In genomic region chr11:120663714-120664113, GRCm38 (mm10) we compare ENCODE assay signal across 20 mouse cellular contexts. TPM values are rescaled to one million over a fixed set of nuclear protein-coding genes. Genes with fewer than 3 reads are reported as not detected.
DNase-seq lines count a peak whose midpoint lies in the region; TF ChIP-seq lines count a peak whose summit lies in the region.
"Had no signal": no experiment of that assay in that cellular context is flagged by ENCODE, and none has a peak within 500 bp of the region (broad histone marks: within the 10 kb centered on the region; RNA-seq: fewer than 3 reads in every experiment).

No protein-coding gene starts in this region.

- TF ChIP-seq CTCF in E14TG2a.4 (conservative IDR thresholded peaks at IDR 0.05; ENCODE audit: low read length): no peak

- H3K27me3 ChIP-seq in E14TG2a.4 (ENCODE audit: insufficient read depth, low read length): peaks cover 12% of the 10 kb centered on the region

- H3K36me3 ChIP-seq in E14TG2a.4 (ENCODE audit: insufficient read depth, low read length): 0 out of 2 replicates have a peak, but pooled peaks cover 3% of the 10 kb centered on the region
- H3K36me3 ChIP-seq: embryonic facial prominence, embryonic 10.5 days; embryonic facial prominence, embryonic 12.5 days; G1E had no signal

- peak; percentile 97 for DNase-seq in ES-CJ7 (ENCODE audit: low read depth, low spot score)
- peak; percentile 100 for DNase-seq in R1 (ENCODE audit: low read depth, low spot score)
- DNase-seq in adrenal gland, postnatal 25 days: no peak
- DNase-seq in lung, postnatal 10 days: no peak
- no peak for DNase-seq in spleen, adult 12 weeks (ENCODE audit: low spot score)
- DNase-seq: adrenal gland, adult 2 months; adrenal gland, postnatal 10 days; adrenal gland, postnatal 36 days; B cell, adult 2 months; cerebellum, adult 11-12 months; cerebellum, adult 2 months; cerebellum, adult 9-10 months; cerebellum, postnatal 10 days; cerebellum, postnatal 25 days had no signal

- H3K4me3 ChIP-seq in E14TG2a.4 (replicated peaks; ENCODE audit: low read length): peak overlapping the region; percentile 17; the same call in 1 of the 2 replicates
- H3K4me3 ChIP-seq: embryonic facial prominence, embryonic 10.5 days; embryonic facial prominence, embryonic 12.5 days; forebrain, embryonic 13.5 days had no signal

- peaks cover 83% of the 10 kb centered on the region for H3K4me1 ChIP-seq in E14TG2a.4 (replicated peaks; ENCODE audit: low read depth, low read length)

- H3K9me3 ChIP-seq in E14TG2a.4 (ENCODE audit: low read length): no peaks in the 10 kb centered on the region
- H3K9me3 ChIP-seq: embryonic facial prominence, embryonic 10.5 days; embryonic facial prominence, embryonic 12.5 days; forebrain, embryonic 13.5 days had no signal

RNA-seq across cellular contexts. Expression of gene Notum, which starts 2.7 kb away (rescaled TPM):
- total RNA-seq in adrenal gland, postnatal 25 days (2021): 9.4 and 12.1 TPM in 2 replicates
- total RNA-seq: CH12.LX had no signal

RNA-seq across cellular contexts. Expression of gene Aspscr1, which starts 9.1 kb away (rescaled TPM):
- total RNA-seq in adrenal gland, postnatal 25 days (2021): 83.4 and 112 TPM in 2 replicates

RNA-seq across cellular contexts. Expression of gene Myadml2, which starts 15.8 kb away (rescaled TPM):
- total RNA-seq in adrenal gland, postnatal 25 days (2021): not detected in 2 replicates
- total RNA-seq: adrenal gland, postnatal 36 days; G1E had no signal

RNA-seq across cellular contexts. Expression of gene Pycr1, which starts 20.1 kb away (rescaled TPM):
- total RNA-seq in adrenal gland, postnatal 25 days (2021): 1.3 TPM in 2 replicates

RNA-seq across cellular contexts. Expression of gene Mafg, which starts 30.3 kb away (rescaled TPM):
- 69.7 and 76.5 TPM in 2 replicates for total RNA-seq in adrenal gland, postnatal 25 days (2021)

Comparison
In these comparisons a context has a peak if more than half of its experiments do, and no peak if none do; other contexts are left out.
1. DNase-seq: peak in ES-CJ7 (single experiment) and R1 (single experiment); none in adrenal gland, postnatal 25 days (single experiment), lung, postnatal 10 days (single experiment) and spleen, adult 12 weeks (single experiment).